Mouse (Mus musculus) G1E (cell line): ENCODE measurements around the gene Sppl2b.

Experiments used
- CTCF ChIP-seq: IDR thresholded peaks from 2 replicates; pipeline ENCODE4 v1.5.1; 2012; ENCODE audit warnings: low read depth, low read length, inconsistent platforms, mixed read lengths
- POLR2AphosphoS5 ChIP-seq: IDR thresholded peaks from 2 replicates; pipeline ENCODE4 v1.6.1; 2012; ENCODE audit warnings: low read depth, low read length, inconsistent platforms; ENCODE audit not compliant: insufficient replicate concordance
- TAL1 ChIP-seq: conservative IDR thresholded peaks from 2 replicates; pipeline ENCODE4 v1.6.1; 2012; ENCODE audit warnings: low read depth, low read length, inconsistent platforms, mixed read lengths

DNA sequence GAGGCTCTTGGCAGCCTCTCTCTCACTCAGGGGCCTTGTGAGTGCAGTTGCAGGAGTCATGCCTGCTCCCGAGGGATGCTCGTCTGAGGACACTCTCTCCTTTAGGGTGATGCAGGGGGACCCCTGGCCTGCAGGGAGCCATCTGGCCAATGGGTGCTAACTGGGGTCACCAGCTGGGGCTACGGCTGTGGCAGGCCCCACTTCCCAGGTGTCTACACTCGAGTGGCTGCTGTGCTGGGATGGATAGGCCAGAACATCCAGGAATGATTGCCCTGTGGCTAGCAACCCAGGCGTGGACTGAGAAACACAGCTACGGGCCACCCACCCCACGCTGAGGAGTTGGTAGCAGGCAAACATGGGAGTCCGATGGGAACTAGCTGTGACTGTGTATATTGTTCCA lies 44.0 kb downstream of the Sppl2b start:
- TF ChIP-seq CTCF (no peak), POLR2AphosphoS5 (no peak), TAL1 (no peak)
